Mouse (Mus musculus): ENCODE data around the gene Trim9.

GRCm38 (mm10) chr12:70326393-70326792, 21.0 kb downstream of the Trim9 start:
- no peak for TF ChIP-seq CTCF (IDR thresholded peaks at IDR 0.05; ENCODE audit: low read depth)
- no peak for TF ChIP-seq EP300 (optimal IDR thresholded peaks at IDR 0.05)

Data from stomach, postnatal 0 days (tissue).